Mouse (Mus musculus): Measurements from ENCODE around the gene Hoxd12. TPM values are rescaled to one million over a fixed set of nuclear protein-coding genes. Genes with fewer than 3 reads are reported as not detected.

Hoxd12 gene
- polyA plus RNA-seq, 1 experiment from 2014 or later: not detected

- Histone ChIP-seq H3K36me3 (ENCODE audit: control insufficient read depth, insufficient read depth, low read length) (no peaks in the 10 kb centered on the region), H3K4me2 (ENCODE audit: low read depth, low read length) (no peak overlapping the region), H3K4me1 (ENCODE audit: control insufficient read depth, insufficient read depth, low read length) (peaks cover 3% of the 10 kb centered on the region), H3K4me3 (ENCODE audit: low read depth, low read length) (no peak overlapping the region), H3K9ac (replicated peaks; ENCODE audit: low read depth, low read length) (no peak overlapping the region), H3K27me3 (ENCODE audit: control insufficient read depth, insufficient read depth, low read length) (peaks cover 55% of the 10 kb centered on the region), H3K27ac (ENCODE audit: low read depth, low read length) (no peak overlapping the region), H3K9me3 (ENCODE audit: control insufficient read depth, low read length) (no peaks in the 10 kb centered on the region)
- no peak for ATAC-seq (ENCODE audit: low read depth)
- 1% methylated on average over 30 of the region's 30 CpGs for WGBS
These were observed 14.1 kb upstream of the Hoxd12 start for GRCm38 (mm10) chr2:74660421-74661375.

- ATAC-seq (ENCODE audit: low read depth): peak; percentile 69; the same call in 1 of the 2 replicates
- Histone ChIP-seq H3K4me2 (ENCODE audit: low read depth, low read length) (peak overlapping the region; percentile 30; the same call in 1 of the 2 replicates), H3K4me3 (ENCODE audit: low read depth, low read length) (no peak overlapping the region), H3K27ac (ENCODE audit: low read depth, low read length) (no peak overlapping the region), H3K36me3 (ENCODE audit: control insufficient read depth, insufficient read depth, low read length) (no peaks in the 10 kb centered on the region), H3K27me3 (ENCODE audit: control insufficient read depth, insufficient read depth, low read length) (peaks cover 57% of the 10 kb centered on the region), H3K4me1 (ENCODE audit: control insufficient read depth, insufficient read depth, low read length) (no peaks in the 10 kb centered on the region; the same call in 1 of the 2 replicates), H3K9me3 (ENCODE audit: control insufficient read depth, low read length) (no peaks in the 10 kb centered on the region), H3K9ac (replicated peaks; ENCODE audit: low read depth, low read length) (no peak overlapping the region)
- WGBS: 1% methylated on average over 14 of the region's 14 CpGs
These were observed 13.1 kb upstream of the Hoxd12 start for GRCm38 (mm10) chr2:74661685-74662084.

- 1% methylated on average over 18 of the region's 18 CpGs for WGBS
These were observed 11.4 kb upstream of the Hoxd12 start for GRCm38 (mm10) chr2:74663291-74663925.

GRCm38 (mm10) chr2:74666411-74666810 lies 8.4 kb upstream of the Hoxd12 start:
- Histone ChIP-seq H3K27ac (ENCODE audit: low read depth, low read length) (no peak overlapping the region), H3K36me3 (ENCODE audit: control insufficient read depth, insufficient read depth, low read length) (no peaks in the 10 kb centered on the region), H3K4me2 (ENCODE audit: low read depth, low read length) (no peak overlapping the region), H3K4me1 (ENCODE audit: control insufficient read depth, insufficient read depth, low read length) (0 out of 2 replicates have a peak, but pooled peaks cover 4% of the 10 kb centered on the region), H3K27me3 (ENCODE audit: control insufficient read depth, insufficient read depth, low read length) (peaks cover 69% of the 10 kb centered on the region), H3K9me3 (ENCODE audit: control insufficient read depth, low read length) (no peaks in the 10 kb centered on the region), H3K4me3 (ENCODE audit: low read depth, low read length) (no peak overlapping the region), H3K9ac (replicated peaks; ENCODE audit: low read depth, low read length) (no peak overlapping the region)
- ATAC-seq (ENCODE audit: low read depth): no peak
- 3% methylated on average over 7 of the region's 7 CpGs for WGBS

More at GRCm38 (mm10) chr2:74663291-74663925, 11.4 kb upstream of the Hoxd12 start:
- H3K9ac ChIP-seq (replicated peaks; ENCODE audit: low read depth, low read length): no peak overlapping the region
- H3K27ac ChIP-seq (ENCODE audit: low read depth, low read length): no peak overlapping the region
- peaks cover 57% of the 10 kb centered on the region for H3K27me3 ChIP-seq (ENCODE audit: control insufficient read depth, insufficient read depth, low read length)
- H3K9me3 ChIP-seq (ENCODE audit: control insufficient read depth, low read length): no peaks in the 10 kb centered on the region
- no peak for ATAC-seq (ENCODE audit: low read depth)
- H3K4me2 ChIP-seq (ENCODE audit: low read depth, low read length): no peak overlapping the region
- no peak overlapping the region for H3K4me3 ChIP-seq (ENCODE audit: low read depth, low read length)
- H3K4me1 ChIP-seq (ENCODE audit: control insufficient read depth, insufficient read depth, low read length): peaks cover 3% of the 10 kb centered on the region; the same call in 1 of the 2 replicates
- no peaks in the 10 kb centered on the region for H3K36me3 ChIP-seq (ENCODE audit: control insufficient read depth, insufficient read depth, low read length)

GRCm38 (mm10) chr2:74667191-74667841 lies 7.5 kb upstream of the Hoxd12 start:
- H3K9me3 ChIP-seq (ENCODE audit: control insufficient read depth, low read length): no peaks in the 10 kb centered on the region
- H3K4me1 ChIP-seq (ENCODE audit: control insufficient read depth, insufficient read depth, low read length): 0 out of 2 replicates have a peak, but pooled peaks cover 4% of the 10 kb centered on the region
- no peak overlapping the region for H3K27ac ChIP-seq (ENCODE audit: low read depth, low read length)
- no peak overlapping the region for H3K4me3 ChIP-seq (ENCODE audit: low read depth, low read length)
- H3K4me2 ChIP-seq (ENCODE audit: low read depth, low read length): no peak overlapping the region
- no peaks in the 10 kb centered on the region for H3K36me3 ChIP-seq (ENCODE audit: control insufficient read depth, insufficient read depth, low read length)
- ATAC-seq (ENCODE audit: low read depth): no peak
- 1% methylated on average over 36 of the region's 36 CpGs for WGBS
- H3K27me3 ChIP-seq (ENCODE audit: control insufficient read depth, insufficient read depth, low read length): peaks cover 69% of the 10 kb centered on the region
- no peak overlapping the region for H3K9ac ChIP-seq (replicated peaks; ENCODE audit: low read depth, low read length)

GRCm38 (mm10) chr2:74667842-74668357 lies 6.9 kb upstream of the Hoxd12 start, which contains the start of gene Hoxd13:
Gene Hoxd13, plus strand, starts transcription at chr2:74668310.
- Histone ChIP-seq H3K9ac (replicated peaks; ENCODE audit: low read depth, low read length) (no peak within 1 kb of the TSS), H3K27me3 (ENCODE audit: control insufficient read depth, insufficient read depth, low read length) (peaks cover 69% of the 10 kb centered on the region), H3K4me3 (ENCODE audit: low read depth, low read length) (peak within 1 kb of the TSS; percentile 22), H3K4me2 (ENCODE audit: low read depth, low read length) (peak within 1 kb of the TSS; percentile 43), H3K27ac (ENCODE audit: low read depth, low read length) (no peak within 1 kb of the TSS), H3K4me1 (ENCODE audit: control insufficient read depth, insufficient read depth, low read length) (0 out of 2 replicates have a peak, but pooled peaks cover 4% of the 10 kb centered on the region), H3K9me3 (ENCODE audit: control insufficient read depth, low read length) (no peaks in the 10 kb centered on the region), H3K36me3 (ENCODE audit: control insufficient read depth, insufficient read depth, low read length) (no peaks in the 10 kb centered on the region)
- WGBS: 1% methylated on average over 21 of the region's 51 CpGs
- peak; percentile 41; the same call in 1 of the 2 replicates for ATAC-seq (ENCODE audit: low read depth)

GRCm38 (mm10) chr2:74668370-74669229 lies 6.2 kb upstream of the Hoxd12 start:
- Histone ChIP-seq H3K4me2 (ENCODE audit: low read depth, low read length) (peak overlapping the region; percentile 43), H3K36me3 (ENCODE audit: control insufficient read depth, insufficient read depth, low read length) (no peaks in the 10 kb centered on the region), H3K9ac (replicated peaks; ENCODE audit: low read depth, low read length) (no peak overlapping the region), H3K9me3 (ENCODE audit: control insufficient read depth, low read length) (no peaks in the 10 kb centered on the region), H3K4me3 (ENCODE audit: low read depth, low read length) (peak overlapping the region; percentile 22), H3K27me3 (ENCODE audit: control insufficient read depth, insufficient read depth, low read length) (peaks cover 70% of the 10 kb centered on the region), H3K27ac (ENCODE audit: low read depth, low read length) (no peak overlapping the region), H3K4me1 (ENCODE audit: control insufficient read depth, insufficient read depth, low read length) (0 out of 2 replicates have a peak, but pooled peaks cover 4% of the 10 kb centered on the region)
- WGBS: 1% methylated on average over 73 of the region's 74 CpGs
- ATAC-seq (ENCODE audit: low read depth): peak; percentile 44; the same call in 1 of the 2 replicates

- H3K9ac ChIP-seq (replicated peaks; ENCODE audit: low read depth, low read length): no peak overlapping the region
- ATAC-seq (ENCODE audit: low read depth): no peak
- no peak overlapping the region for H3K27ac ChIP-seq (ENCODE audit: low read depth, low read length)
- WGBS: 0% methylated on average over 3 of the region's 3 CpGs
- no peaks in the 10 kb centered on the region for H3K36me3 ChIP-seq (ENCODE audit: control insufficient read depth, insufficient read depth, low read length)
- no peaks in the 10 kb centered on the region for H3K9me3 ChIP-seq (ENCODE audit: control insufficient read depth, low read length)
- H3K4me3 ChIP-seq (ENCODE audit: low read depth, low read length): no peak overlapping the region
- H3K4me1 ChIP-seq (ENCODE audit: control insufficient read depth, insufficient read depth, low read length): 0 out of 2 replicates have a peak, but pooled peaks cover 4% of the 10 kb centered on the region
- no peak overlapping the region for H3K4me2 ChIP-seq (ENCODE audit: low read depth, low read length)
- H3K27me3 ChIP-seq (ENCODE audit: control insufficient read depth, insufficient read depth, low read length): peaks cover 70% of the 10 kb centered on the region
These were observed 5.6 kb upstream of the Hoxd12 start for GRCm38 (mm10) chr2:74669230-74669578.
